Mouse (Mus musculus) forebrain, embryonic 13.5 days (tissue): Measurements from ENCODE around the gene Kazald1. TPM values are rescaled to one million over a fixed set of nuclear protein-coding genes. Genes with fewer than 3 reads are reported as not detected.
A peak's percentile ranks its signal among the peaks of the same experiment; 100 is the strongest.
"Not testable (repeated sequence)": the region's sequence is repeated elsewhere in the genome, so short reads cannot be mapped to it uniquely, and the experiment has no call there.

ENCODE experiments used
- ATAC-seq: fragments of 200-750 bp; cut with Nextera tagmentation; 2 replicates; pipeline ENCODE4 v1.8.0; 2017
- H3K27ac ChIP-seq: fragments of 300-500 bp; sonication (generic); 2 replicates; pipeline ENCODE4 v1.5.1; 2015; ENCODE audit warnings: inconsistent platforms, mild to moderate bottlenecking, moderate library complexity
- H3K27me3 ChIP-seq: fragments of 300-500 bp; sonication (generic); 2 replicates; pipeline ENCODE4 v1.6.1; 2015; ENCODE audit warnings: mild to moderate bottlenecking, inconsistent platforms
- H3K36me3 ChIP-seq: fragments of 300-500 bp; sonication (generic); 2 replicates; pipeline ENCODE4 v1.6.1; 2015; ENCODE audit warnings: mild to moderate bottlenecking, inconsistent platforms; ENCODE audit not compliant: poor library complexity, severe bottlenecking
- H3K4me1 ChIP-seq: fragments of 300-500 bp; sonication (generic); 2 replicates; pipeline ENCODE4 v1.6.1; 2015; ENCODE audit warnings: inconsistent platforms
- H3K4me2 ChIP-seq: fragments of 300-500 bp; sonication (generic); 2 replicates; pipeline ENCODE4 v1.6.1; 2015; ENCODE audit warnings: inconsistent platforms, mild to moderate bottlenecking, moderate library complexity
- H3K4me3 ChIP-seq: fragments of 300-500 bp; sonication (generic); 2 replicates; pipeline ENCODE4 v1.5.1; 2015; ENCODE audit warnings: mild to moderate bottlenecking, inconsistent platforms
- H3K9ac ChIP-seq: fragments of 300-500 bp; sonication (generic); 2 replicates; pipeline ENCODE4 v1.6.1; 2015; ENCODE audit warnings: mild to moderate bottlenecking, inconsistent platforms
- H3K9me3 ChIP-seq: fragments of 300-500 bp; sonication (generic); replicated peaks from 2 replicates; pipeline ENCODE4 v1.6.1; 2016; ENCODE audit warnings: inconsistent platforms
- WGBS: fragments of 180-500 bp; shearing (Covaris S2); methylation state at CpG from one replicate; pipeline ENCODE4 v1.1.7; 2015; 5-methylcytosine and 5-hydroxymethylcytosine counted together
- polyA plus RNA-seq: library from polyadenylated mRNA; unstranded; fragments of >200 nt; fragmentation: Nextera tagmentation; extraction: Ambion mirVana; gene quantifications from 2 replicates; pipeline ENCODE4 v1.2.1, GENCODE M21; 2015

The Kazald1 gene
- polyA plus RNA-seq, 1 experiment from 2014 or later = 0.46 TPM

GRCm38 (mm10) chr19:45038198-45038597 lies 36.8 kb upstream of the Kazald1 start:
- H3K27me3 ChIP-seq, H3K4me1 ChIP-seq, ATAC-seq, H3K4me3 ChIP-seq, H3K36me3 ChIP-seq, H3K27ac ChIP-seq, H3K9me3 ChIP-seq, H3K9ac ChIP-seq, H3K4me2 ChIP-seq: not testable (repeated sequence)
- 93% methylated on average over 7 of the region's 7 CpGs for WGBS

- H3K9ac ChIP-seq = no peak overlapping the region
- H3K4me1 ChIP-seq = 0 out of 2 replicates have a peak, but pooled peaks cover 4% of the 10 kb centered on the region
- H3K27me3 ChIP-seq = peaks cover 16% of the 10 kb centered on the region
- no peak overlapping the region for H3K4me3 ChIP-seq
- ATAC-seq = no peak
- H3K36me3 ChIP-seq = no peaks in the 10 kb centered on the region
- 60% methylated on average over 13 of the region's 13 CpGs for WGBS
- H3K4me2 ChIP-seq = no peak overlapping the region
- H3K9me3 ChIP-seq = no peaks in the 10 kb centered on the region
- no peak overlapping the region for H3K27ac ChIP-seq
Observed at GRCm38 (mm10) chr19:45040214-45040613, 34.8 kb upstream of the Kazald1 start.

- Histone ChIP-seq H3K9me3 (no peaks in the 10 kb centered on the region), H3K27ac (no peak overlapping the region), H3K27me3 (peaks cover 27% of the 10 kb centered on the region), H3K4me1 (peaks cover 35% of the 10 kb centered on the region), H3K36me3 (no peaks in the 10 kb centered on the region), H3K4me3 (no peak overlapping the region), H3K4me2 (no peak overlapping the region), H3K9ac (no peak overlapping the region)
- no peak for ATAC-seq
- WGBS = 63% methylated on average over 11 of the region's 11 CpGs
Observed at GRCm38 (mm10) chr19:45044389-45044927, 30.6 kb upstream of the Kazald1 start.

- ATAC-seq = no peak
- Histone ChIP-seq H3K4me2 (no peak overlapping the region), H3K27ac (no peak overlapping the region), H3K9ac (no peak overlapping the region), H3K36me3 (0 out of 2 replicates have a peak, but pooled peaks cover under 1% of the 10 kb centered on the region), H3K4me1 (peaks cover 42% of the 10 kb centered on the region), H3K9me3 (no peaks in the 10 kb centered on the region), H3K4me3 (no peak overlapping the region), H3K27me3 (peaks cover 22% of the 10 kb centered on the region)
- WGBS = 47% methylated on average over 15 of the region's 15 CpGs
Observed at GRCm38 (mm10) chr19:45045236-45045635, 29.8 kb upstream of the Kazald1 start.

GRCm38 (mm10) chr19:45045651-45046050 lies 29.4 kb upstream of the Kazald1 start, which contains the start of gene Pdzd7:
TSS of gene Pdzd7 (minus strand) at chr19:45045717.
- Histone ChIP-seq H3K4me2 (peak within 1 kb of the TSS; percentile 68), H3K4me3 (peak within 1 kb of the TSS; percentile 54), H3K9me3 (no peaks in the 10 kb centered on the region), H3K36me3 (peaks cover 4% of the 10 kb centered on the region; the same call in 1 of the 2 replicates), H3K27me3 (peaks cover 19% of the 10 kb centered on the region), H3K9ac (peak within 1 kb of the TSS; percentile 77), H3K4me1 (peaks cover 44% of the 10 kb centered on the region), H3K27ac (no peak within 1 kb of the TSS)
- ATAC-seq = no peak
- 82% methylated on average over 5 of the region's 5 CpGs for WGBS

GRCm38 (mm10) chr19:45046523-45047321 lies 28.3 kb upstream of the Kazald1 start:
- peak overlapping the region; percentile 68 for H3K4me2 ChIP-seq
- H3K9me3 ChIP-seq = no peaks in the 10 kb centered on the region
- H3K9ac ChIP-seq = peak overlapping the region; percentile 77
- H3K27ac ChIP-seq = peak overlapping the region; percentile 87
- peaks cover 43% of the 10 kb centered on the region for H3K4me1 ChIP-seq
- peaks cover 8% of the 10 kb centered on the region for H3K36me3 ChIP-seq
- H3K4me3 ChIP-seq = peak overlapping the region; percentile 54
- ATAC-seq = peak; percentile 62
- peaks cover 19% of the 10 kb centered on the region for H3K27me3 ChIP-seq
- 2% methylated on average over 34 of the region's 34 CpGs for WGBS

- Histone ChIP-seq H3K4me3 (peak within 1 kb of the TSS; percentile 54), H3K4me1 (peaks cover 43% of the 10 kb centered on the region), H3K9ac (peak within 1 kb of the TSS; percentile 77), H3K27ac (peak within 1 kb of the TSS; percentile 87), H3K4me2 (peak within 1 kb of the TSS; percentile 68), H3K9me3 (no peaks in the 10 kb centered on the region), H3K27me3 (peaks cover 19% of the 10 kb centered on the region), H3K36me3 (peaks cover 16% of the 10 kb centered on the region)
- peak; percentile 86 for ATAC-seq
- under 1% methylated on average over 26 of the region's 26 CpGs for WGBS
Observed at GRCm38 (mm10) chr19:45047417-45047934, 27.6 kb upstream of the Kazald1 start, which contains the start of gene Sfxn3. TSS of gene Sfxn3 (plus strand) at chr19:45047503.

GRCm38 (mm10) chr19:45047935-45048643 lies 27.0 kb upstream of the Kazald1 start:
- peaks cover 19% of the 10 kb centered on the region for H3K27me3 ChIP-seq
- peak; percentile 65 for ATAC-seq
- peak overlapping the region; percentile 68 for H3K4me2 ChIP-seq
- peak overlapping the region; percentile 54 for H3K4me3 ChIP-seq
- peaks cover 43% of the 10 kb centered on the region for H3K4me1 ChIP-seq
- H3K9me3 ChIP-seq = no peaks in the 10 kb centered on the region
- peaks cover 22% of the 10 kb centered on the region for H3K36me3 ChIP-seq
- H3K9ac ChIP-seq = peak overlapping the region; percentile 77
- WGBS = 36% methylated on average over 11 of the region's 11 CpGs
- peak overlapping the region; percentile 87 for H3K27ac ChIP-seq

- H3K4me2 ChIP-seq = peak overlapping the region; percentile 68
- WGBS = 81% methylated on average over 12 of the region's 12 CpGs
Observed at GRCm38 (mm10) chr19:45048644-45049365, 26.2 kb upstream of the Kazald1 start.

GRCm38 (mm10) chr19:45049523-45049922 lies 25.5 kb upstream of the Kazald1 start:
- no peak for ATAC-seq
- H3K27ac ChIP-seq = no peak overlapping the region
- H3K9me3 ChIP-seq = no peaks in the 10 kb centered on the region
- H3K36me3 ChIP-seq = peaks cover 35% of the 10 kb centered on the region
- peaks cover 43% of the 10 kb centered on the region for H3K4me1 ChIP-seq
- peaks cover 16% of the 10 kb centered on the region for H3K27me3 ChIP-seq
- H3K4me2 ChIP-seq = peak overlapping the region; percentile 68
- no peak overlapping the region for H3K4me3 ChIP-seq
- 83% methylated on average over 9 of the region's 9 CpGs for WGBS
- 0 out of 2 replicates have a peak overlapping the region, but pooled peaks have one; percentile 47 for H3K9ac ChIP-seq

More at GRCm38 (mm10) chr19:45048644-45049365, 26.2 kb upstream of the Kazald1 start:
- Histone ChIP-seq H3K4me3 (peak overlapping the region; percentile 54), H3K4me1 (peaks cover 43% of the 10 kb centered on the region), H3K36me3 (peaks cover 29% of the 10 kb centered on the region), H3K9me3 (no peaks in the 10 kb centered on the region), H3K27ac (peak overlapping the region; percentile 87), H3K9ac (peak overlapping the region; percentile 77), H3K27me3 (peaks cover 19% of the 10 kb centered on the region)
- no peak for ATAC-seq

GRCm38 (mm10) chr19:45053451-45053850 lies 21.6 kb upstream of the Kazald1 start:
- Histone ChIP-seq H3K27ac (no peak overlapping the region), H3K4me2 (no peak overlapping the region), H3K9ac (no peak overlapping the region), H3K9me3 (no peaks in the 10 kb centered on the region), H3K36me3 (peaks cover 44% of the 10 kb centered on the region), H3K27me3 (no peaks in the 10 kb centered on the region), H3K4me3 (no peak overlapping the region), H3K4me1 (peaks cover 39% of the 10 kb centered on the region)
- no peak for ATAC-seq
- WGBS = 86% methylated on average over 8 of the region's 8 CpGs
